ENCODE assay signal across 29 mouse cellular contexts in genomic region chr16:91565292-91565951, GRCm38 (mm10). TPM values are rescaled to one million over a fixed set of nuclear protein-coding genes. Genes with fewer than 3 reads are reported as not detected.
DNase-seq lines count a peak whose midpoint lies in the region; ATAC-seq and TF ChIP-seq lines count a peak whose summit lies in the region.
"Had no signal": no experiment of that assay in that cellular context is flagged by ENCODE, and none has a peak within 500 bp of the region (broad histone marks: within the 10 kb centered on the region; RNA-seq: fewer than 3 reads in every experiment).

No protein-coding gene starts in this region.

- H3K9me3 ChIP-seq in intestine, postnatal 0 days (ENCODE audit: control insufficient read depth), result no peaks in the 10 kb centered on the region
- no peaks in the 10 kb centered on the region for H3K9me3 ChIP-seq in midbrain, embryonic 11.5 days (ENCODE audit: control insufficient read depth, low read length)
- H3K9me3 ChIP-seq: forebrain, embryonic 12.5 days; heart, embryonic 12.5 days; midbrain, embryonic 15.5 days; neural tube, embryonic 15.5 days had no signal

- no peak for DNase-seq in testis, postnatal 14 days (ENCODE audit: low spot score)
- DNase-seq in R1 (ENCODE audit: low read depth, low spot score), result peak; percentile 58
- DNase-seq in layer of hippocampus, adult 8-10 months (ENCODE audit: low spot score in 2 of 2), result no peak
- DNase-seq in layer of hippocampus, adult 18-20 months (ENCODE audit: low spot score in 2 of 2), result no peak
- no peak for DNase-seq in midbrain, embryonic 11.5 days (ENCODE audit: low spot score, missing footprints)
- DNase-seq: adrenal gland, adult 2 months; cerebellum, adult 18-20 months; cerebellum, postnatal 10 days; forebrain, postnatal 0 days; gastrocnemius, postnatal 25 days; heart, adult 2 months; heart, postnatal 4 days; kidney, adult 8-10 months; kidney, postnatal 4 days; lung, embryonic 14.5 days; lung, postnatal 14 days; thymus, adult 18-20 months; thymus, postnatal 36 days had no signal

- peak overlapping the region; percentile 32 for H3K4me2 ChIP-seq in intestine, postnatal 0 days (replicated peaks; ENCODE audit: low read depth)
- no peak overlapping the region for H3K4me2 ChIP-seq in midbrain, embryonic 11.5 days
- H3K4me2 ChIP-seq: forebrain, embryonic 12.5 days; heart, embryonic 12.5 days; hindbrain, embryonic 14.5 days; lung, embryonic 14.5 days; midbrain, embryonic 15.5 days; neural tube, embryonic 15.5 days had no signal

- TF ChIP-seq POLR2A in testis, adult 2 months (IDR thresholded peaks at IDR 0.05; ENCODE audit: control insufficient read depth, low read depth, low read length), result no peak

- peak overlapping the region; percentile 18; the same call in 1 of the 2 replicates for H3K4me3 ChIP-seq in testis, adult 2 months (ENCODE audit: control insufficient read depth, low read depth, low read length)
- no peak overlapping the region for H3K4me3 ChIP-seq in intestine, postnatal 0 days (ENCODE audit: low read depth, low read length)
- no peak overlapping the region for H3K4me3 ChIP-seq in midbrain, embryonic 11.5 days (ENCODE audit: low read depth, low read length)
- H3K4me3 ChIP-seq: erythroblast, embryonic 14.5 days; forebrain, embryonic 12.5 days; heart, adult 2 months; heart, embryonic 12.5 days; midbrain, embryonic 15.5 days; neural tube, embryonic 15.5 days had no signal

- H3K9ac ChIP-seq in intestine, postnatal 0 days (ENCODE audit: low read depth, low read length), result no peak overlapping the region
- H3K9ac ChIP-seq in midbrain, embryonic 11.5 days (ENCODE audit: low read length), result no peak overlapping the region
- H3K9ac ChIP-seq: forebrain, embryonic 12.5 days; forebrain, postnatal 0 days; heart, embryonic 12.5 days; hindbrain, embryonic 14.5 days; lung, embryonic 14.5 days; midbrain, embryonic 15.5 days; neural tube, embryonic 15.5 days had no signal

- H3K36me3 ChIP-seq in testis, adult 2 months (ENCODE audit: control insufficient read depth, insufficient read depth, low read length), result no peaks in the 10 kb centered on the region
- peaks cover 40% of the 10 kb centered on the region for H3K36me3 ChIP-seq in intestine, postnatal 0 days (ENCODE audit: control insufficient read depth, insufficient read depth)
- H3K36me3 ChIP-seq in midbrain, embryonic 11.5 days (ENCODE audit: control insufficient read depth, insufficient read depth, low read length), result no peaks in the 10 kb centered on the region

- H3K27ac ChIP-seq in testis, adult 2 months (ENCODE audit: control insufficient read depth, insufficient read depth, low read depth, low read length), result no peak overlapping the region
- H3K27ac ChIP-seq in intestine, postnatal 0 days (ENCODE audit: low read depth, low read length), result peak overlapping the region; percentile 75
- no peak overlapping the region for H3K27ac ChIP-seq in midbrain, embryonic 11.5 days (ENCODE audit: low read depth, low read length)
- H3K27ac ChIP-seq: forebrain, embryonic 12.5 days; heart, adult 2 months; hindbrain, embryonic 14.5 days; kidney, postnatal 0 days; midbrain, embryonic 15.5 days; neural tube, embryonic 15.5 days had no signal

- WGBS in intestine, postnatal 0 days, result 33% methylated on average over 9 of the region's 9 CpGs
- WGBS in midbrain, embryonic 11.5 days, result 74% methylated on average over 9 of the region's 9 CpGs

- ATAC-seq in intestine, postnatal 0 days, result peak; percentile 5; the same call in 1 of the 2 replicates
- ATAC-seq in midbrain, embryonic 11.5 days (ENCODE audit: low FRiP score), result no peak
- ATAC-seq: activated CD4-positive, CD25-positive, alpha-beta regulatory T cell, adult 4 months; CD4-positive, CD25-positive, alpha-beta regulatory T cell, adult 4 months; forebrain, postnatal 0 days; midbrain, embryonic 15.5 days had no signal

- no peaks in the 10 kb centered on the region for H3K27me3 ChIP-seq in testis, adult 2 months (ENCODE audit: control insufficient read depth, insufficient read depth, low read length)
- no peaks in the 10 kb centered on the region for H3K27me3 ChIP-seq in intestine, postnatal 0 days (replicated peaks; ENCODE audit: control insufficient read depth, insufficient read depth, low read length)
- H3K27me3 ChIP-seq in midbrain, embryonic 11.5 days (ENCODE audit: control insufficient read depth, insufficient read depth, low read length), result no peaks in the 10 kb centered on the region
- H3K27me3 ChIP-seq: forebrain, embryonic 12.5 days; heart, embryonic 12.5 days; midbrain, embryonic 15.5 days; neural tube, embryonic 15.5 days had no signal

- peaks cover 17% of the 10 kb centered on the region for H3K4me1 ChIP-seq in testis, adult 2 months (ENCODE audit: control insufficient read depth, insufficient read depth, low read length)
- H3K4me1 ChIP-seq in intestine, postnatal 0 days (replicated peaks; ENCODE audit: control insufficient read depth, insufficient read depth, low read length), result 0 out of 2 replicates have a peak, but pooled peaks cover 5% of the 10 kb centered on the region
- no peaks in the 10 kb centered on the region for H3K4me1 ChIP-seq in midbrain, embryonic 11.5 days (ENCODE audit: control insufficient read depth, insufficient read depth, low read length)
- H3K4me1 ChIP-seq: forebrain, embryonic 12.5 days; midbrain, embryonic 15.5 days; neural tube, embryonic 15.5 days had no signal

- TF ChIP-seq CTCF in testis, adult 2 months (IDR thresholded peaks at IDR 0.05; ENCODE audit: control insufficient read depth, insufficient read depth, insufficient replicate concordance, low read depth, low read length), result no peak
- TF ChIP-seq CTCF in intestine, postnatal 0 days (IDR thresholded peaks at IDR 0.05; ENCODE audit: low read depth), result no peak

RNA-seq across cellular contexts. Expression of gene Ifngr2, which starts 18.6 kb away (rescaled TPM):
- 11.4 and 12.4 TPM in 2 replicates for polyA plus RNA-seq in testis, adult 2 months (2012; rRNA removed)
- 138 and 146 TPM in 2 replicates for polyA plus RNA-seq in intestine, postnatal 0 days (2015; fragmentation: Nextera tagmentation; extraction: Ambion mirVana)
- 10 to 100 TPM; 38.9 to 52.7 (median 46.3) TPM for total RNA-seq in layer of hippocampus, adult 8-10 months (2022)
- 10 to 100 TPM; 50.9 to 53.1 TPM for total RNA-seq in layer of hippocampus, adult 18-20 months (2021)
- 33.1 and 34.8 TPM in 2 replicates for polyA plus RNA-seq in midbrain, embryonic 11.5 days (2014; fragmentation: Nextera tagmentation; extraction: Ambion mirVana)

RNA-seq across cellular contexts. Expression of gene Tmem50b, which starts 32.2 kb away (rescaled TPM):
- 50.6 and 54.1 TPM in 2 replicates for polyA plus RNA-seq in testis, adult 2 months (2012; rRNA removed)
- polyA plus RNA-seq in intestine, postnatal 0 days (2015; fragmentation: Nextera tagmentation; extraction: Ambion mirVana), result 24.9 and 28.0 TPM in 2 replicates
- 100 to 1,000 TPM in 2 of 4 experiments, 10 to 100 TPM in 2; 78.8 to 108 (median 89.8) TPM for total RNA-seq in layer of hippocampus, adult 8-10 months (2022)
- total RNA-seq in layer of hippocampus, adult 18-20 months (2021), result 100 to 1,000 TPM; 104 to 112 TPM
- polyA plus RNA-seq in midbrain, embryonic 11.5 days (2014; fragmentation: Nextera tagmentation; extraction: Ambion mirVana), result 53.2 and 55.7 TPM in 2 replicates

RNA-seq across cellular contexts. Expression of gene Dnajc28, which starts 53.4 kb away (rescaled TPM):
- 9.0 and 12.5 TPM in 2 replicates for polyA plus RNA-seq in testis, adult 2 months (2012; rRNA removed)
- polyA plus RNA-seq in intestine, postnatal 0 days (2015; fragmentation: Nextera tagmentation; extraction: Ambion mirVana), result 1.0 and 1.5 TPM in 2 replicates
- total RNA-seq in layer of hippocampus, adult 8-10 months (2022), result 10 to 100 TPM in 1 of 4 experiments, 1 to 10 TPM in 3; 7.6 to 13.5 (median 8.8) TPM
- 10 to 100 TPM in 1 of 2 experiments, 1 to 10 TPM in 1; 9.7 to 11.3 TPM for total RNA-seq in layer of hippocampus, adult 18-20 months (2021)
- polyA plus RNA-seq in midbrain, embryonic 11.5 days (2014; fragmentation: Nextera tagmentation; extraction: Ambion mirVana), result 5.8 and 6.0 TPM in 2 replicates
